Mouse (Mus musculus) myocyte (in vitro differentiated cells): ENCODE measurements around the gene Ifit3b. TPM values are rescaled to one million over a fixed set of nuclear protein-coding genes. Genes with fewer than 3 reads are reported as not detected.
A peak's percentile ranks its signal among the peaks of the same experiment; 100 is the strongest.
"Not testable (repeated sequence)": the region's sequence is repeated elsewhere in the genome, so short reads cannot be mapped to it uniquely, and the experiment has no call there.

ENCODE experiments used
- H3K27me3 ChIP-seq: one replicate; pipeline ENCODE4 v1.6.1; 2011; ENCODE audit not compliant: control insufficient read depth, insufficient read depth, insufficient read length
- H3K36me3 ChIP-seq: one replicate; pipeline ENCODE4 v1.6.1; 2011; ENCODE audit not compliant: control insufficient read depth, insufficient read depth
- H3K4me2 ChIP-seq: one replicate; pipeline ENCODE4 v1.6.1; 2011; ENCODE audit warnings: low read depth, control low read depth
- H3K4me3 ChIP-seq: one replicate; pipeline ENCODE4 v1.5.1; 2011; ENCODE audit warnings: mild to moderate bottlenecking, control low read depth, moderate library complexity
- H3K79me2 ChIP-seq: one replicate; pipeline ENCODE4 v1.6.1; 2011; ENCODE audit not compliant: control insufficient read depth, insufficient read depth
- H3ac ChIP-seq: one replicate; pipeline ENCODE4 v1.6.1; 2011; ENCODE audit not compliant: control insufficient read depth, insufficient read length
- CEBPB ChIP-seq: IDR thresholded peaks from 2 replicates; pipeline ENCODE4 v1.6.1; 2011; ENCODE audit warnings: mild to moderate bottlenecking, moderate library complexity; ENCODE audit not compliant: poor library complexity, insufficient read depth, severe bottlenecking
- E2F4 ChIP-seq: IDR thresholded peaks from one replicate; pipeline ENCODE4 v1.6.1; 2011; ENCODE audit warnings: mild to moderate bottlenecking, control low read depth, moderate library complexity; ENCODE audit not compliant: insufficient read depth
- MAX ChIP-seq: IDR thresholded peaks from one replicate; pipeline ENCODE4 v1.6.1; 2011; ENCODE audit warnings: low read depth, mild to moderate bottlenecking, control low read depth
- MYOD1 ChIP-seq, 3 experiments: IDR thresholded peaks; one replicate each; pipeline ENCODE4 v1.6.1; 2011; ENCODE audit warnings: control low read depth in 2 of 3, low read depth in 2 of 3, mild to moderate bottlenecking in 2 of 3, moderate library complexity in 1 of 3; ENCODE audit not compliant: insufficient read length in 2 of 3, control insufficient read depth in 1 of 3
- MYOG ChIP-seq, 3 experiments: IDR thresholded peaks; one replicate each; pipeline ENCODE4 v1.6.1; 2011; ENCODE audit warnings: control low read depth in 2 of 3, low read depth in 2 of 3, mild to moderate bottlenecking in 2 of 3; ENCODE audit not compliant: insufficient read length in 2 of 3, control insufficient read depth in 1 of 3, insufficient read depth in 1 of 3
- POLR2A ChIP-seq: IDR thresholded peaks from one replicate; pipeline ENCODE4 v1.6.1; 2011; ENCODE audit warnings: low read depth, mild to moderate bottlenecking, control low read depth, moderate library complexity; ENCODE audit not compliant: insufficient read length
- POLR2AphosphoS2 ChIP-seq: IDR thresholded peaks from one replicate; pipeline ENCODE4 v1.6.1; 2011; ENCODE audit warnings: low read depth, control low read depth; ENCODE audit not compliant: insufficient read length
- REST ChIP-seq: IDR thresholded peaks from one replicate; pipeline ENCODE4 v1.6.1; 2011; ENCODE audit warnings: mild to moderate bottlenecking, control low read depth, moderate library complexity; ENCODE audit not compliant: insufficient read depth, insufficient read length
- SRF ChIP-seq: IDR thresholded peaks from one replicate; pipeline ENCODE4 v1.6.1; 2011; ENCODE audit warnings: low read depth; ENCODE audit not compliant: control insufficient read depth, insufficient read length
- TCF12 ChIP-seq: IDR thresholded peaks from one replicate; pipeline ENCODE4 v1.6.1; 2011; ENCODE audit warnings: mild to moderate bottlenecking, control low read depth; ENCODE audit not compliant: poor library complexity, insufficient read depth, severe bottlenecking
- TCF3 ChIP-seq: IDR thresholded peaks from one replicate; pipeline ENCODE4 v1.6.1; 2011; ENCODE audit warnings: low read depth, control low read depth; ENCODE audit not compliant: insufficient read length
- USF1 ChIP-seq: IDR thresholded peaks from one replicate; pipeline ENCODE4 v1.6.1; 2011; ENCODE audit warnings: low read depth, mild to moderate bottlenecking, control low read depth, moderate library complexity
- polyA plus RNA-seq: library from polyadenylated mRNA; unstranded; fragments of >200 nt; fragmentation: generic; extraction: Trizol; gene quantifications from one replicate; pipeline ENCODE4 v1.2.1, GENCODE M21; 2012; ENCODE audit warnings: missing spikeins

The Ifit3b gene
- polyA plus RNA-seq, 1 experiment: 0.02 TPM

DNA sequence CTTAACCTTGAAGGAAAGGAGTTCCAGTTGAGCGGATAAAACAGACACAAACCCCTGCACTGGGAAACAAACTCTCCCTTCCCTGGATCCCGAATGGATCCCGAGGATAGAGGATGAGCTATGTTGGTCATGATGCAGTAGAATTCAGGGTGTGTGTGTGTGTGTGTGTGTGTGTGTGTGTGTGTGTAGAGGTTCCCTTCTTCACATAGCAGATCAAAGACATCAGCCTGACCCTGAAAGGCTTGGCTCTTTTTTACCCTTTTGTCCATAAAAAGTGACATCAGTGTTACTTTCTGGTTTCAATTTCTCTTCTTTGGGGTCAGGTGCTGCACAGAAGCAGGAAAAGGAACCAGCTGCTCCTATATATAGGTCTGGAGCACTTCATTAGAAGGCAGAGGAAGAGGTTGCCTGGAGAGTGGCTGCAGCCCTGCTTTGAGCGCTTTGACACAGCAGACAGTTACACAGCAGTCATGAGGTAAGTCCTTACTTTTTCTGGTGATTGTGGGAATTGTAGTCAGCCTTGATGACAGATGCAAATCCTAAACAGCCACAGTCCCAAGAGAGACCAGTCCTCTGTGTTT, 37.8 kb upstream of the Ifit3b start:
- no peak overlapping the region for H3ac ChIP-seq
- H3K79me2 ChIP-seq: no peaks in the 10 kb centered on the region
- H3K4me2 ChIP-seq: no peak overlapping the region
- no peak overlapping the region for H3K4me3 ChIP-seq
- no peaks in the 10 kb centered on the region for H3K27me3 ChIP-seq
- TF ChIP-seq MYOD1 (IDR thresholded peaks at IDR 0.05; ENCODE audit: control insufficient read depth in 1 of 3, insufficient read length in 2 of 3, low read depth in 2 of 3) (no peak), REST (no peak), POLR2A (no peak), SRF (no peak), USF1 (no peak), E2F4 (no peak), POLR2AphosphoS2 (no peak), MAX (no peak), TCF3 (no peak), TCF12 (no peak), CEBPB (no peak), MYOG (IDR thresholded peaks at IDR 0.05; ENCODE audit: control insufficient read depth in 1 of 3, insufficient read depth in 1 of 3, insufficient read length in 2 of 3, low read depth in 2 of 3) (no peak)
- no peaks in the 10 kb centered on the region for H3K36me3 ChIP-seq

DNA sequence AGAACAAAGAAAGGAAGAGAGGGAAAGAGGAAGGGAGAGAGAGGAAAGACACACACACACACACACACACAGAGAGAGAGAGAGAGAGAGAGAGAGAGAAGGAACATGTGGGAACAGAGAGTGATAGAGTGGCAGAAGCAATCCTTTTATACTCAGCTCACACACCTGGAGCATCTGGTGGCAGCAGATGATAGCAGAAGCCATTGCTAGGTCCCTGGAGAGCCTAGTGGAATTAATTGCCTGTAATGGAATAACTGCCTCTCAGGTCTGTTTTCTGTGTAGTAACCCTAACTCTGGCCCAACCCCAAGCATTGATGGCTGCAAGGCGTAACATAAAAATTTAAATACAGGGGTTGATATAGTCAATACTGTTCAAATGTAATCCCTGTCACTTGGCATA, 36.7 kb upstream of the Ifit3b start:
- no peaks in the 10 kb centered on the region for H3K79me2 ChIP-seq
- no peak overlapping the region for H3ac ChIP-seq
- no peak for TF ChIP-seq MYOD1 (IDR thresholded peaks at IDR 0.05; ENCODE audit: control insufficient read depth in 1 of 3, insufficient read length in 2 of 3, low read depth in 2 of 3)
- TF ChIP-seq TCF12: no peak
- TF ChIP-seq REST: no peak
- no peak for TF ChIP-seq E2F4
- no peak for TF ChIP-seq TCF3
- no peak for TF ChIP-seq CEBPB
- TF ChIP-seq MYOG (IDR thresholded peaks at IDR 0.05; ENCODE audit: control insufficient read depth in 1 of 3, insufficient read depth in 1 of 3, insufficient read length in 2 of 3, low read depth in 2 of 3): no peak
- no peak for TF ChIP-seq SRF
- no peak for TF ChIP-seq POLR2A
- TF ChIP-seq POLR2AphosphoS2: no peak
- no peak for TF ChIP-seq USF1
- TF ChIP-seq MAX: no peak
- no peak overlapping the region for H3K4me2 ChIP-seq
- no peak overlapping the region for H3K4me3 ChIP-seq
- no peaks in the 10 kb centered on the region for H3K36me3 ChIP-seq
- H3K27me3 ChIP-seq: no peaks in the 10 kb centered on the region

DNA sequence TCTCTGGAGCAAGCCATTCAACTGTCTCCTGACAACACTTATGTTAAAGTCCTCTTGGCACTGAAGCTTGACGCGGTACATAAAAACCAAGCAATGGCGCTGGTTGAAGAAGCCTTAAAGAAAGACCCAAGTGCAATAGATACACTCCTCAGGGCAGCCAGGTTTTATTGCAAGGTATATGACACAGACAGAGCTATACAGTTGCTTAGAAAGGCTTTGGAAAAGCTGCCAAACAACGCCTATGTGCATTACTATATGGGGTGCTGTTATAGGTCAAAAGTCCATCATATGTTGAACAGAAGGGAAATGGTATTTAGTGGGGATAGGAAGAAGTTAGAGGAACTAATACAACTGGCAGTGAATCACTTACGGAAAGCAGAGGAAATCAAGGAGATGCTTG, 34.1 kb upstream of the Ifit3b start:
- H3K4me3 ChIP-seq: no peak overlapping the region
- TF ChIP-seq USF1 (no peak), TCF3 (no peak), TCF12 (no peak), CEBPB (no peak), REST (no peak), MAX (no peak), POLR2AphosphoS2 (no peak), POLR2A (no peak), SRF (no peak), MYOD1 (IDR thresholded peaks at IDR 0.05; ENCODE audit: control insufficient read depth in 1 of 3, insufficient read length in 2 of 3, low read depth in 2 of 3) (no peak), MYOG (IDR thresholded peaks at IDR 0.05; ENCODE audit: control insufficient read depth in 1 of 3, insufficient read depth in 1 of 3, insufficient read length in 2 of 3, low read depth in 2 of 3) (no peak), E2F4 (no peak)
- no peaks in the 10 kb centered on the region for H3K36me3 ChIP-seq
- H3K79me2 ChIP-seq: no peaks in the 10 kb centered on the region
- no peak overlapping the region for H3K4me2 ChIP-seq
- H3K27me3 ChIP-seq: no peaks in the 10 kb centered on the region
- no peak overlapping the region for H3ac ChIP-seq

DNA sequence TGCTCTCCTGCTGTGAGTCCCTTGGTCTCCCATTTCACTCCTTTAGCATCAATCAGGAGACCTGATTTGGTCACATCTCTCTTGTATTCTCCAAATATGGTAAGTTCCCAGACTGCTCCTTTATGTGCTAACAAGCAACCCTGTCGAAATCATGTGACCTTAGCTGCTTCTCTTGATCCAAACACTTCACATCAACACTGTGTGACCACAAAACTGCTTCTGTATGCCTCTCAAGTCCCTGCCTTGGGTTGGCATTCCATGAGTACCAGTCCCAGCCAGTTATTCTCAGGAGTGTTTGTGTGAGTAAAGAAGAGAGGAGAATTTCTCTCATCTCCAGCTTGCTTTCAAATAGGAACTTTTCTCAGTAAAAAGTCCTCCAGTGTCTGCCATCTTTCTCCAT, 30.6 kb upstream of the Ifit3b start:
- Histone ChIP-seq H3K36me3 (no peaks in the 10 kb centered on the region), H3K4me2 (no peak overlapping the region), H3K27me3 (no peaks in the 10 kb centered on the region), H3K79me2 (no peaks in the 10 kb centered on the region), H3ac (no peak overlapping the region), H3K4me3 (no peak overlapping the region)
- TF ChIP-seq MYOG (IDR thresholded peaks at IDR 0.05; ENCODE audit: control insufficient read depth in 1 of 3, insufficient read depth in 1 of 3, insufficient read length in 2 of 3, low read depth in 2 of 3) (no peak), E2F4 (no peak), SRF (no peak), CEBPB (no peak), POLR2A (no peak), USF1 (no peak), POLR2AphosphoS2 (no peak), MYOD1 (IDR thresholded peaks at IDR 0.05; ENCODE audit: control insufficient read depth in 1 of 3, insufficient read length in 2 of 3, low read depth in 2 of 3) (no peak), TCF3 (no peak), TCF12 (no peak)

DNA sequence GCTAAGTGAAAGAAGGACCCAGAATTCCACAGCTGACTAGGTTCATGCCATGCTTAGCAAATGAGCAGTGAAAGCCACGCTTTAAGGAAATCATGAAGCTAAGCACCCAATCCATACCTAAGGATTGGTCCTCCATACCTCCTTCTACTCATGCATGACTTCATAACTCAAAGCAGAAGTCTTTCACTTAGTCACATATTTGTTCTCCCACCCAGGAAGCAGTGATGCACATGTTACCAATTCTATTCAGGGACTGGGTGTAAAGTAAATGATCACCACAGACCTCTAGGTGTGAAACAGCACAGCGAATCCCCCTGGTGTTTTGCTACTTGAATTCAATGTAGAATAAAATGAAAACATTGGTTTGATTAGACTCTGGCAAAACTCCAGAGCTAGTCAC, 25.1 kb upstream of the Ifit3b start:
- H3K79me2 ChIP-seq, H3K27me3 ChIP-seq, H3ac ChIP-seq, H3K36me3 ChIP-seq, H3K4me3 ChIP-seq: not testable (repeated sequence)
- H3K4me2 ChIP-seq: peak overlapping the region; percentile 30

DNA sequence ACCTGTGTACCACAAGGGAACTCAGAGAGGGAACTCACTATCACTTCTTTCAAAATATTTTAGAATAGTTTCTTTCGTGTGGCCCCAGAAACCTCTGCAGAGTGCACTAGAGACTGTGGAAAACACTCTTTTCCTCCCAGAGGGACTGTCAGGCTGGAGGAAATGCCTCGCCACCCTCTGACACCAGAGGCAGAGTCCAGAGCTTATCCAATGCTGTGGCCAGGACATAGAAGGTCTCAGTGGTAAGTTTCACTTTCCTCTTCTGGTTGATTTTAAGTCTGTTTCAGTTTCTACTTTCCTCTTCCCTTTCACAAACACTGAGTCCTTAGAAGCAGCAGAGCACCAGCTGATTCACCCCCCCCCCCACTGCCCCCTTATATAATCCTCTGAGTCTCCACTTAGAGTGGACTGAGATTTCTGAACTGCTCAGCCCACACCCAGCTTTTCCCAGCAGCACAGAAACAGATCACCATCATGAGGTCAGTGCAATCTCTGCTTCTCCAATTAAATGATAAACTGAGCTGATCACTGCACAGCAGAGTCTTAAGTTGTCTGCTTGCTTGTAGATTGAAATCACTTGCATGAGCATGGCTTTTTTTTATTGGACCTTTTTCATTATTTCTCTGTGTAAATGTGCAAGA, 24.5 kb upstream of the Ifit3b start, which contains the start of gene Ifit3:
TSS of gene Ifit3 (plus strand) at position 406 of the 641 bp plus-strand sequence.
- H3K4me3 ChIP-seq, H3ac ChIP-seq: not testable (repeated sequence)
- H3K4me2 ChIP-seq: peak within 1 kb of the TSS; percentile 30

DNA sequence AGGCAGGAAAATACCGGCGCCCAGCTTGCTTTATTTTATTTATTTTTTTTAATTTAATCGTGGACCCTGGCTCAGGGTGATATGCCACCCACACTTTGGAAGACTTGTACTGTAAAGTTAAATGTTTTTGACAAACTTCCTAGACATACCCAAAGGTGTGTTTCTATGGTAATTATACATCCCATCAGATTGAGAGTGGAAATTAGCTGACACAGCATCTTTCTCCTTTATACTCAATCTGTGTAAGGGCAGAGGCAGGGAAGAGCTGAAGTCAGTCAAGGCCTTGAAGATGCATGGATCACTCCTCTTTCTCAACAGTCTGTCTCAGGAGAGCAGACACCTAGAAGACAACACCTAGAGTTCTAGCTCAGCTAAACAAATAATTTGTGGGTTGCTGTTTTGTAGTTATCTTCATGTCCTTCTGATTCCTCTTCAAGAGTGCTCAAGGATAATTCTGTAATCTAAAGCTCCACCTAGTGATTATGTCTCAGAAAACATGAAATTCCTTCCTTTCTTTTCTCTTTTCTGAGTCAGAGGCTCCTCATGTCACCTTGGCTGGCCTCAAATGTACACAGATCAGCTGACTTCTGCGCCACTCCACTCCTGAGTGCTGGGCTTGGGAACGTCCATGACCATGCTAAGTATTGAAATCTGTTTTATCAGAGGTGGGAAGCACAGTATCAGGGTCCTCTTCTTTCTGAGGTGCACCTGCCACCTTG, 21.9 kb upstream of the Ifit3b start:
- not testable (repeated sequence) for H3K4me2 ChIP-seq, H3K79me2 ChIP-seq, H3ac ChIP-seq, H3K27me3 ChIP-seq, H3K4me3 ChIP-seq, H3K36me3 ChIP-seq

More for the DNA sequence above, 24.5 kb upstream of the Ifit3b start, which contains the start of gene Ifit3:
- not testable (repeated sequence) for H3K36me3 ChIP-seq, H3K27me3 ChIP-seq, H3K79me2 ChIP-seq
